Mouse (Mus musculus) heart, embryonic 14.5 days (tissue): Measurements from ENCODE around the gene Il1rn. TPM values are rescaled to one million over a fixed set of nuclear protein-coding genes. Genes with fewer than 3 reads are reported as not detected.

Experiments used
- ATAC-seq: fragments of 200-750 bp; cut with Nextera tagmentation; 2 replicates; pipeline ENCODE4 v1.8.0; 2017; ENCODE audit warnings: low read depth, moderate TSS enrichment; ENCODE audit not compliant: insufficient number of reproducible peaks, insufficient read depth, low FRiP score
- H3K27ac ChIP-seq, 2 experiments: fragments of 200-500 bp in 1 of 2; fragments of 300-500 bp in 1 of 2; sonication (generic) in 1 of 2; replicated peaks in 1 of 2; 2 replicates each; pipeline ENCODE4 v1.5.1; 2012 to 2014; ENCODE audit warnings: low read depth in 2 of 2, low read length in 2 of 2, control low read depth in 1 of 2, mild to moderate bottlenecking in 1 of 2, mixed read lengths in 1 of 2; ENCODE audit not compliant: control insufficient read depth in 1 of 2, insufficient read depth in 1 of 2
- H3K27me3 ChIP-seq: fragments of 300-500 bp; sonication (generic); 2 replicates; pipeline ENCODE4 v1.6.1; 2014; ENCODE audit warnings: mild to moderate bottlenecking, low read length, control low read depth; ENCODE audit not compliant: control insufficient read depth, insufficient read depth
- H3K36me3 ChIP-seq: fragments of 300-500 bp; sonication (generic); 2 replicates; pipeline ENCODE4 v1.6.1; 2014; ENCODE audit warnings: mild to moderate bottlenecking, control low read depth, low read length, mixed read lengths; ENCODE audit not compliant: control insufficient read depth, insufficient read depth
- H3K4me1 ChIP-seq, 2 experiments: fragments of 200-500 bp in 1 of 2; fragments of 300-500 bp in 1 of 2; sonication (generic) in 1 of 2; 2 replicates each; pipeline ENCODE4 v1.6.1; 2012 to 2014; ENCODE audit warnings: low read length in 2 of 2, control low read depth in 1 of 2, mixed read lengths in 1 of 2; ENCODE audit not compliant: control insufficient read depth in 2 of 2, insufficient read depth in 2 of 2
- H3K4me2 ChIP-seq: fragments of 300-500 bp; sonication (generic); 2 replicates; pipeline ENCODE4 v1.6.1; 2014; ENCODE audit warnings: mild to moderate bottlenecking, low read length
- H3K4me3 ChIP-seq, 2 experiments: fragments of 200-500 bp in 1 of 2; fragments of 300-500 bp in 1 of 2; sonication (generic) in 1 of 2; 2 replicates each; pipeline ENCODE4 v1.5.1; 2012 to 2014; ENCODE audit warnings: low read length in 2 of 2, mild to moderate bottlenecking in 2 of 2, control low read depth in 1 of 2, low read depth in 1 of 2, moderate library complexity in 1 of 2; ENCODE audit not compliant: control insufficient read depth in 1 of 2, insufficient read depth in 1 of 2
- H3K9ac ChIP-seq: fragments of 300-500 bp; sonication (generic); 2 replicates; pipeline ENCODE4 v1.6.1; 2014; ENCODE audit warnings: mild to moderate bottlenecking, low read length
- H3K9me3 ChIP-seq: fragments of 300-500 bp; sonication (generic); 2 replicates; pipeline ENCODE4 v1.6.1; 2016; ENCODE audit warnings: low read length, control low read depth; ENCODE audit not compliant: control insufficient read depth
- WGBS: fragments of 180-500 bp; shearing (Covaris S2); extraction: QIAGEN DNeasy Blood & Tissue Kit; methylation state at CpG from one replicate; pipeline ENCODE4 v1.1.7; 2014; 5-methylcytosine and 5-hydroxymethylcytosine counted together
- polyA plus RNA-seq: library from polyadenylated mRNA; unstranded; fragments of >200 nt; fragmentation: Nextera tagmentation; extraction: Ambion mirVana; gene quantifications from 2 replicates; pipeline ENCODE4 v1.2.1, GENCODE M21; 2014

The Il1rn gene
- polyA plus RNA-seq, 1 experiment from 2014 or later = 0.42 TPM

GRCm38 (mm10) chr2:24387361-24388283, 51.0 kb downstream of the Il1rn start:
- Histone ChIP-seq H3K4me2 (no peak overlapping the region), H3K27me3 (no peaks in the 10 kb centered on the region), H3K9me3 (no peaks in the 10 kb centered on the region), H3K27ac (no peak overlapping the region), H3K4me3 (no peak overlapping the region), H3K36me3 (no peaks in the 10 kb centered on the region), H3K4me1 (no peaks in the 10 kb centered on the region; a peak in 1 of 4 replicates), H3K9ac (no peak overlapping the region)
- no peak for ATAC-seq
- 72% methylated on average over 4 of the region's 4 CpGs for WGBS

GRCm38 (mm10) chr2:24393251-24393650, 56.6 kb downstream of the Il1rn start:
- Histone ChIP-seq H3K9ac (no peak overlapping the region), H3K27ac (no peak overlapping the region), H3K4me2 (no peak overlapping the region), H3K27me3 (peaks cover 4% of the 10 kb centered on the region; the same call in 1 of the 2 replicates), H3K36me3 (no peaks in the 10 kb centered on the region), H3K9me3 (no peaks in the 10 kb centered on the region), H3K4me1 (no peaks in the 10 kb centered on the region), H3K4me3 (no peak overlapping the region)
- 78% methylated on average over 2 of the region's 2 CpGs for WGBS
- ATAC-seq = no peak

- Histone ChIP-seq H3K36me3 (no peaks in the 10 kb centered on the region), H3K4me1 (0 out of 4 replicates have a peak, but pooled peaks cover 0 to 8% of the 10 kb centered on the region in 2 experiments), H3K9me3 (no peaks in the 10 kb centered on the region), H3K27me3 (peaks cover 4% of the 10 kb centered on the region; the same call in 1 of the 2 replicates), H3K4me3 (no peak overlapping the region), H3K9ac (no peak overlapping the region), H3K27ac (no peak overlapping the region), H3K4me2 (no peak overlapping the region)
- WGBS = 2% methylated on average over 2 of the region's 2 CpGs
- no peak for ATAC-seq
Observed at GRCm38 (mm10) chr2:24397115-24397514, 60.5 kb downstream of the Il1rn start.

- no peak overlapping the region for H3K27ac ChIP-seq
- WGBS = 78% methylated on average over 3 of the region's 3 CpGs
- peak overlapping the region; percentile 11; the same call in 1 of the 2 replicates for H3K4me2 ChIP-seq
- no peak overlapping the region for H3K4me3 ChIP-seq
- H3K36me3 ChIP-seq = no peaks in the 10 kb centered on the region
- no peak overlapping the region for H3K9ac ChIP-seq
- no peaks in the 10 kb centered on the region for H3K9me3 ChIP-seq
- peaks cover 21% of the 10 kb centered on the region for H3K27me3 ChIP-seq
- H3K4me1 ChIP-seq = peaks cover 3 to 12% of the 10 kb centered on the region in 2 experiments; a peak in 2 of 4 replicates
- peak; percentile 68 for ATAC-seq
Observed at GRCm38 (mm10) chr2:24400711-24401110, 64.1 kb downstream of the Il1rn start.

Other genes with a start within 250 kb of the Il1rn start
- gene Tbpl2, start 240.3 kb upstream of the Il1rn start, polyA plus RNA-seq = not detected in 2 replicates
- not detected in 2 replicates for gene Il1f8, start 183.7 kb upstream of the Il1rn start, polyA plus RNA-seq
- not detected in 2 replicates for gene Il1f9, start 150.4 kb upstream of the Il1rn start, polyA plus RNA-seq
- gene Il1f6, start 121.4 kb upstream of the Il1rn start, polyA plus RNA-seq = not detected in 2 replicates
- gene Il1f5, start 59.9 kb upstream of the Il1rn start, polyA plus RNA-seq = not detected in 2 replicates
- gene Il1f10, start 45.7 kb upstream of the Il1rn start, polyA plus RNA-seq = not detected in 2 replicates
- 1.2 and 1.4 TPM in 2 replicates for gene Psd4, start 30.7 kb downstream of the Il1rn start, polyA plus RNA-seq
- not detected in 2 replicates for gene Pax8, start 138.7 kb downstream of the Il1rn start, polyA plus RNA-seq